Mouse (Mus musculus) right cerebral cortex, adult 2 months (tissue): ENCODE results near the gene Neurl1b.

ENCODE experiments used
- DNase-seq, 2 experiments: peaks; one replicate each; pipeline ENCODE4 v3.0.0; 2021 to 2022; ENCODE audit warnings: low spot score in 2 of 2

The Neurl1b gene

GRCm38 (mm10) chr17:26494642-26495468 is 80.2 kb downstream of the Neurl1b start:
- no peak for DNase-seq
